Mouse (Mus musculus): ENCODE measurements at regions not wholly inside any gene's neighbourhood (a gene's known extent, or its start where the extent isn't known, plus 50 kb on each side); places are given as distances from the start of the nearest gene placed in this dataset.

GRCm38 (mm10) chr16:7685484-7685883 is 739.5 kb downstream of the Tmem114 start:
- no peak for DNase-seq (ENCODE audit: low spot score in 2 of 2)
- intact Hi-C loops (cut with DNase I) = no loop called here

DNA sequence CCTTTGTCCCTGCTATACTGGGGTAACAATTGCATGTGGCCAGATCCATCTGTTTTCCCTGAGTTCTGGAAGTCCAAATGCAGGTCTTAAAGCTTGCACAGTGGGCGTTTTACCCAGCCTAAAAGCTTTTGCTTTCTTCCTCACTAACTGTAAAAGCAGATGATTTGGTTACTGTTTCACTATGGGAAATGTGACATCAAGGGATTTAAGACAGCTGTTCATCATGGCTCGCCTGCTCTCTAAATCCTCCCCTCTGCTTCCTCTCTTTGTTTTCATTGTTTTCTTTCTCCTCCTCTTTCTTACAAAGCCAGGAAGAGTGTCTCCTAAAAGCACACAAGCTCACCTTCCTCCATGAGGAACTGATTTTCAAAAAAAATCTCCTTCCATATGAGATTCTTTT is 758.8 kb downstream of the Tmem114 start:
- intact Hi-C loops (cut with DNase I) = no loop called here
- DNase-seq (ENCODE audit: low spot score in 2 of 2) = no peak

DNA sequence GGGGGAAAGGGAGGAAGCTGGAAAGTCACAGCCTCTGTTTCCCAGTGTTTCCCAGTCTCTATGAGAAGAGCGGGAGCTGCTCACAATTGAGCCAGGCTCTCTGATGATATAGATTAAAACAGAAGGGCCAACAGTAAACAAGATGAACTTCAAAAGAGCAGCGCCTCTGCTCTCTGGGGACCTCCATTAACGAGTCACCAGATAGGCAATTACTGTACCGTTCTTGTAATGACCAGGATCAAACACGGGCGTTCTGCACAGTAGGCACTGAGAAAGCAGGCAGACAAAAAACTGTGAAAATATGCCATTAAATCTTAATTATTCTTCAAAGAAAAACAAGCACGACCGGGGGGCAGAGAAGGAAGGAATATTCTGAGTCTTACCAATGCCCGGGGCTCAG is 766.8 kb downstream of the Tmem114 start:
- intact Hi-C loops (cut with DNase I) = no loop called here
- no peak for DNase-seq (ENCODE audit: low spot score in 2 of 2)

DNA sequence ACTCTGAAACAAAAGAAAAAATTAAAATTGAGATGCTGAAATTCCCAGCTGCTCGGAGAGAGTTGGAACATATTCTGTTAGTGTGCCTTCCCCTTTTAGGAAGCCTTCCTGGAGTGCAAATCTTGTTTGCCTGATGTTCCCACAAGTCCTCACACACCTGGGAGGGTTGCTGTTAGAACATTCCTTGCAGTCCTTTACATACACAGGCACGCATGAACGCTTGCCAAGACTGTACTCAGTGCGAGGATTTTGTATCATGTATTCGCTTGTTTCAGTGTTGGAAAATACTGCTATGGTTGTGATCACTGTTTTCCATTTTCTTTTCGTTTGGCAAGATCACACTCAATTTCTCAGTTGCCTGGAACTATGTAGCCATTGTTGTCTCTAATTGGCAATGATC is 770.5 kb downstream of the Tmem114 start:
- intact Hi-C loops (cut with DNase I) = no loop called here
- DNase-seq (ENCODE audit: low spot score in 2 of 2) = no peak

DNA sequence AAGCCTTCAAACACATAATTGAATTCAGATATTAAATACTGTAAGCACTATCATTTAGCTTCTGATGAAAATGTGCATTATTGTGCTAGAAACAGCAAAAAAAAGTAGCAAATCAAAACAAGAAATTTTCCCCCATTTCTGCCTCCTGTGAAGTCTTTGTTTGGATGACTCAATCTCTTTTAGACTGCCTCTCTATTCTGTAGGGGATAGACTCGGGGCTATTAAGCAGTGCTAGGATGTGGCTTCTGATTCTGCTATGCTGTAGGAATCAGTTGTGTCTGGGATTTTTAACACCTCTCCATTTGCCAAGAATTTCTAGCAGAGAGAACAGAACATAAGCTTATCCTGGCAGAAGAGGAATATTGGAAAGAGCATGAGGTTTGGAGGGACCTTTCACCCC is 775.2 kb downstream of the Tmem114 start:
- no peak for DNase-seq (ENCODE audit: low spot score in 2 of 2)
- intact Hi-C loops (cut with DNase I) = no loop called here

DNA sequence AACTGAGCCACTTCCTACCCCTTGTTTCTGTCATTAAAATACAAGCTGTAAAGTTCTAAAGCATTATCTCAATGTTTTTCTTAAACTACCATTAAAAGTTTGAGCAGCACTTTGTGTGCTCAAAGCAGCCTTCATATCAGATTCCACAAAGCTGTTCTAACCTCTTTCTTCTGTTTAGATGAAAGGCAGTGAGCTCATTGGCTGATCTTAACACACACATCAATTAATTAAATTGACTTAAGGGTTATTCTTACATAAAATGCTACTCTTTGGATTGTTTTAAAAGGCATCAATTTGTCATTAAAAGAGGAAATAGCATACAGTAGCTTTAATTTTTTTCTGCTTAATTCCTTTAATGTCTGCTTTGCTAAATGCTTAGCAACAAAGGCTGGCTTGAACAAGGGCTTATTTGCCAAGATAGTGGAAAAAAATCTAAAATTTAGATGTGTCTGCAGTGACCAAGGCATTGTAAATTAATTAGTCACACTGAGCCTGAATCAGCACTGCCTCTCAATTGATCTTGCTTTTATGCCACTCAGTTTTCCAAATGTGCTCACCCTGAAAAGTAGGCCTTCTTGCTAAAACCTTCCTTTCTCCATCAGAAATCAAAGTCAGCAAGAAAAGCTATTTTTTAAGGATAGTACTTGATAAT is 777.5 kb downstream of the Tmem114 start:
- intact Hi-C loops (cut with DNase I) = no loop called here
- DNase-seq (ENCODE audit: low spot score in 2 of 2) = no peak

DNA sequence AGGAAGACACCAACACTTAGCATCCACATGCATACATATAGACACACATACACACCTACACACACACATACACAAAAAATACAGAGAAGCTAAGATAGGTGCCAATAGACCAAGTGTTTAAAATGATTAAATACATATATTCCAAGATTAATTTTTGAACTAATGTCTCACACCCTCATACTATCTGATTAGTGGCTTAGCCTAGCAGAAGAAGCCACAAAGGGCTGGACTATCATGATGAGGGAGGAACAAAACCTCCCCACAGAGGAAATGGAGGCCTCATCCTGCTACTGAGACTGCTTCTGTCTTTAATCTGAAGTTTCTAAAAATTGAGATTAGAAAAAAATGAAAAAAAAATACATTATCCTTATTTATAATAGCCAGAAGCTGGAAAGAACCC is 780.6 kb downstream of the Tmem114 start:
- DNase-seq (ENCODE audit: low spot score in 2 of 2) = no peak
- intact Hi-C loops (cut with DNase I) = no loop called here

GRCm38 (mm10) chr16:7638955-7639755 is 785.8 kb downstream of the Tmem114 start:
- intact Hi-C loops (cut with DNase I) = no loop called here
- peak in 1 of 2 experiments; percentile 37 for DNase-seq (ENCODE audit: low spot score in 2 of 2)

GRCm38 (mm10) chr16:7637993-7638392 is 786.9 kb downstream of the Tmem114 start:
- intact Hi-C loops (cut with DNase I) = no loop called here
- no peak for DNase-seq (ENCODE audit: low spot score in 2 of 2)

DNA sequence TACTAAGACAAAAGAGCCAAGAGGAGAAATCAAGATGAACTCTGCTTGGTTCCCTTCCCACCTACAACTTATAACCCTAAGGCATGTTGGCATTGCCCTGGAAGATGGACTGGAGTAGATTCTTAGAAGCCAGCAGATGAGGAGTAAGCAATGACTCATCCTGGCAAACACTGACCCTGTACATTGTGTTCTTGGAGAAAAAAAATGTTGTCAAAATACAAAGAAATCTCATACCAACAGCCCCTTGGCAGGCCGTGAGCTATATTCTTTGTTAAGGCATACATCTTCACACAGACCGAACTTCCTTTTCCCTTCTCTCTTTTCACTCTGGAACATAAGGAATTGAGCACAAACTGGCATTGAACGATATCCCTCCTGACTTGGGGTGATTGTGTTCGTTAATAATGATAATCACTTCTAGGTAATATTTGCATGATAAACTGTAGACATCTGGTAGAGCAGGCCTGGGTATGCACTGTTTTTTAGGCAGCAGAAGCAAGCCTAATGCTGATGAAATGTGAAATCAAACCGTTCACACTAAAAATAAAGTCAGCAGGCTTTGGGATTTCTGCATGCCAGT is 787.7 kb downstream of the Tmem114 start:
- DNase-seq (ENCODE audit: low spot score in 2 of 2) = peak in 1 of 2 experiments; percentile 8
- intact Hi-C loops (cut with DNase I) = no loop called here

GRCm38 (mm10) chr16:7636326-7636725 is 788.6 kb downstream of the Tmem114 start:
- intact Hi-C loops (cut with DNase I) = no loop called here
- no peak for DNase-seq (ENCODE audit: low spot score in 2 of 2)

- intact Hi-C loops (cut with DNase I) = no loop called here
- no peak for DNase-seq (ENCODE audit: low spot score in 2 of 2)
Measured at GRCm38 (mm10) chr16:7632474-7632873, 792.5 kb downstream of the Tmem114 start.

DNA sequence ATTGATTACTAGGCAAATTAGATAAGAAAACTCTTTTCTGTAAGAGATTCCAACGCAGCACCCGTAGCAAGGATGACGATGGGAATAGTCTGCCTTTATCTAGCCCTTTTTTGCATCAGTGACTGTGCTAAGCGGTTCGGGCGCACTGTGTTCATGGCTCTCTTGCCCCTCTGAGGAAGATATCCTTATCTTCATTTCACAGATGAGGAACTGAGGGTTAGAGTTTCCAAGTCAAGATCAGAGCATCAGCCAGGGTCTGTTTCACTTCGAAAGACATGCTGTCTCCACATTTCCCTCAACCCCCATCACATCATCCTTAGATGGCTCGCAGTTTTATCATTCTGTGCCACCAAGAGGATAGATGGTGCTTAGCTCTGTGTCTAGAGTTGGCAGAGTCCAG is 796.6 kb downstream of the Tmem114 start:
- DNase-seq (ENCODE audit: low spot score in 2 of 2) = no peak
- intact Hi-C loops (cut with DNase I) = no loop called here

DNA sequence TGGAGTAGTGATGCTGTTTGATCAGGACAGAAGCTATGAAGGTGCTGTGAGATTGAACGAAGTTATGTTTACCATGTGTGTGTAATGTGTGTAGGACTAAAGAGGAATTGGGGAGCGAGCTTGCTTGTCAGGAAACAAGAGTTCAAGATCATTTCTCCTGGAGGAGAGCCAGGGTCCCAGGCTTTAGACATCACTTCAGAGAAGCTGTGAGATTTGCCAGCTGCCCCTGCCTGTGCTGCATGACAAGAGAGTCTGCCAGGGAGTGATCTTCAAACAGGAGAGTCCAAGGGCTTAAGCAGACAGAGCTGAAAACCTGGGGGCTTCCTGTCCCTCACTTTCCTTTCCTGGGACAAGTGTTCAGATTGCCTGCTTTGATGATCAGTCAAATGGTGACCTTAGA is 818.3 kb downstream of the Tmem114 start:
- intact Hi-C loops (cut with DNase I) = no loop called here
- DNase-seq (ENCODE audit: low spot score in 2 of 2) = no peak

GRCm38 (mm10) chr16:7602428-7602827 is 822.5 kb downstream of the Tmem114 start:
- no peak for DNase-seq (ENCODE audit: low spot score in 2 of 2)
- intact Hi-C loops (cut with DNase I) = no loop called here

DNA sequence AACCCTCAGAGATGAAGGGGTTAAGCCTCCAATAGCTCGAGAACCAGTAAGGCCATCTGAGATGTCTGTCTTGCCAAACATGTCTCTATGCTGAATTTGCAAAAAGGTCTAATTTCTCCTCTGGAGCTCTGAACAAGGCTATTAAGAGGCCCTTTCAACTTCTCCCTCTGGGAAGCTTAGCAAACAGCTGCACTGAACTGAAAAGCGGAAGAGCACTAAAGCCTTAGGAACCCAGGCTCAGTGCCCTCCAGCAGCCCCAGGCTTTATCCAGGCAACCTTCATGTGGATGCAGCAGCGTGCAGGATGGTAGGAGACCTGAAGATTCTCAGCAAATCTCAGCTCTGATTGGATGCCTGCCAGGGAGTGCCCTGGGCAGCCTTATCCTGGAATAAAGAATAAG is 850.1 kb downstream of the Tmem114 start:
- intact Hi-C loops (cut with DNase I) = no loop called here
- DNase-seq (ENCODE audit: low spot score in 2 of 2) = no peak

GRCm38 (mm10) chr16:7560841-7561240 is 864.1 kb downstream of the Tmem114 start:
- intact Hi-C loops (cut with DNase I) = no loop called here
- no peak for DNase-seq (ENCODE audit: low spot score in 2 of 2)

GRCm38 (mm10) chr16:7559177-7559576 is 865.8 kb downstream of the Tmem114 start:
- DNase-seq (ENCODE audit: low spot score in 2 of 2) = no peak
- intact Hi-C loops (cut with DNase I) = no loop called here

DNA sequence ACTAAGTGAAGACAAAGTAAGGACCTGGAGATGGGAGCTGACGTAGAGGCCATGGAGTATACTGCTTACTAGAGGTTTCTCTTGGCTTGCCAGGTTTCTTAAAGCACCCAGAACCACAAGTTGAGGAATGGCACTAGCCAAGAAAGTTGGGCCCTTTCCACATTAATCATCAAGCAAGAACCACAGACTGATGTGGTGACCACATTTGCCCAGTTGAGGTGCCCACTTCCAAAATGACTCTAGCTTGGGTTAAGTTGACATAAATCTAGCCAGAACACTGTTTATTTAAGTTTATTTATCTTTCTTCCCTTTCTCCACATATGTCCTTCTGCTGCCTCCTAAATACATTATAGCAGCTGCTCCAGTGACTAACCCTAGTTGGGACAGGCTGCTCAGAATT is 866.3 kb downstream of the Tmem114 start:
- DNase-seq (ENCODE audit: low spot score in 2 of 2) = no peak
- intact Hi-C loops (cut with DNase I) = no loop called here

DNA sequence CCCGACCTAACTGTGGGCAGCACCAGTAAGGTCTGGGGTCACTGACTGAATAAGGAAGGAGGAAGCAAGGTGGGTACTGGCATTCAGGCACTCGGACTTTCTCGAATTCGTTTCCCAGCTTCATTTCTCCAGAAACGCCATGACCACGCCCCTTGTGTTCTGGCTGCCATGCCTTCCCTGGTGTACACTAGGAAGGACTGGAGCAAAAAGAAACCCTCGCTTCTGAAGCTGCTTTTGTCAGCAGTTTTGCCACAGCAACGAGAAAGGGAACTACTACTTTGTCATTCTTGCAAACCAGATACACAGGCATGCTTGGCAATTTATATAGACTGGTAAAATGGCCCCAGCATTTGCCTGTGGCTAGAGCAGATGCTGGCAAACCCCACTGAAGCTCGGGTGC is 869.0 kb downstream of the Tmem114 start:
- intact Hi-C loops (cut with DNase I) = no loop called here
- no peak for DNase-seq (ENCODE audit: low spot score in 2 of 2)

DNA sequence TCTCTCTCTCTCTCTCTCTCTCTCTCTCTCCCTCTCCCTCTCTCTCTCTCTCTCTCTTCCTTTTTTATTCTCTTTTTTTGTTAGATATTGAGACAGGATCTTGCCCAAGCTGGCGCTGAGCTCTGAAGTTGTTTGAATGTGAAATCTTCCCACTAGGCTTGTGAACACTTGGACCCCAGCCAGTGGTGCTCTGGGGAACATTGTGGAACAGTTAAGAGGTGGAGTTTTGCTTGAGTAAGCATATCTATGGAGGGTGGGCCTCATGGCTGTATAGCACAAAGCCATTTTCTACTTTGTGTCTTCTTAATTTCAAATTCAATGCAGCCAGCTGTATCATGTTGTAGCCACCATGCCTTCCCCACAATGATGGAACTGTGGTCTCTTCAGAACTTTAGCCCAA is 875.4 kb downstream of the Tmem114 start:
- intact Hi-C loops (cut with DNase I) = no loop called here

More for the DNA sequence above, 875.4 kb downstream of the Tmem114 start:
- no peak for DNase-seq (ENCODE audit: low spot score in 2 of 2)
